Mouse (Mus musculus) testis, adult 2 months (tissue): ENCODE results near the gene Psme1.

Experiments
- CTCF ChIP-seq: fragments of 200-500 bp; IDR thresholded peaks from 2 replicates; pipeline ENCODE4 v1.5.1; 2012; ENCODE audit warnings: low read depth, mild to moderate bottlenecking, inconsistent platforms, low read length, moderate library complexity; ENCODE audit not compliant: control insufficient read depth, insufficient read depth, insufficient replicate concordance
- POLR2A ChIP-seq: fragments of 200-500 bp; IDR thresholded peaks from 2 replicates; pipeline ENCODE4 v1.6.1; 2012; ENCODE audit warnings: low read depth, mild to moderate bottlenecking, inconsistent platforms, low read length, moderate library complexity; ENCODE audit not compliant: control insufficient read depth

- TF ChIP-seq POLR2A (no peak), CTCF (no peak)
Observed at GRCm38 (mm10) chr14:55589771-55590448, 12.0 kb downstream of the Psme1 start.
